Mouse (Mus musculus): ENCODE results near the gene Teddm1a.

The Teddm1a gene

DNA sequence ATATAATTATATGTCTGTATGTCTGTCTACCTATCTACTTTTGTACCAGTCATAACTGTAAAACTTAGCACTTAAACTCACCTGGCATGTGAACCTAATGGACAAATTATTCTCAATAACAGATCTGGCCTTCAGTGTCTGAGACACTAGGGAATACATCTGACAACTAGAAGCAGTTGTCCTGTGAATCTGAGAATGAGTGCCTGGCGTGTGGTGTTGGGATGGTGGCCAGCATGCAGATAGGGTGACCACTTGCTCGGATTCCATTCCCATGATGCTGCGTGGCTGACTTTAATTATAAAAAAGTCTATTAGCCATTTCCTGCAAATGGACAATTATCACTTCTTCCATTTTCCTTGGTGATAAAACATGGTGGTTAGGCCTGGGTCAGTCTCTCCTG lies 14.3 kb downstream of the Teddm1a start:
- DNase-seq (ENCODE audit: low spot score): no peak

- no peak for DNase-seq (ENCODE audit: low spot score)
Measured at GRCm38 (mm10) chr1:153908208-153908607, 16.7 kb downstream of the Teddm1a start.

DNA sequence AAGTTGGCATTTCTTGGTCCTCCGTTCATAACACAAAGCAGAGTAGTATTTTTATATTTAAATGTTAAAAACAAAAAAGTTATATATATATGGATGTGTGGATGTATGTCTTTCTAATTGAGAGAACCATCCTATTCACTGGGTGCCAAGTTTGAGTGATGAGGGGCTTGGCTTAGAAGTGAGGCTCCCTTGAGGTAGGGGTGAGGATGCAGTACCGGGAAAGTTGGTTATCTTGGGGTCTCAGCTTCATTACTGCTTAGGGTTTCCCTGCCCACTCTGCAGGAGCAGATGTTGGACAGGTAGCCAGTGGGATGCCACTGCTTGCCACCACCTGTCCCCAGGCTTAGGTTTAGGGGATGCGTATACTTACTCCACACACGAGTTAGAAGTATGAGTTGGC lies 17.2 kb downstream of the Teddm1a start:
- DNase-seq (ENCODE audit: low spot score): no peak

DNA sequence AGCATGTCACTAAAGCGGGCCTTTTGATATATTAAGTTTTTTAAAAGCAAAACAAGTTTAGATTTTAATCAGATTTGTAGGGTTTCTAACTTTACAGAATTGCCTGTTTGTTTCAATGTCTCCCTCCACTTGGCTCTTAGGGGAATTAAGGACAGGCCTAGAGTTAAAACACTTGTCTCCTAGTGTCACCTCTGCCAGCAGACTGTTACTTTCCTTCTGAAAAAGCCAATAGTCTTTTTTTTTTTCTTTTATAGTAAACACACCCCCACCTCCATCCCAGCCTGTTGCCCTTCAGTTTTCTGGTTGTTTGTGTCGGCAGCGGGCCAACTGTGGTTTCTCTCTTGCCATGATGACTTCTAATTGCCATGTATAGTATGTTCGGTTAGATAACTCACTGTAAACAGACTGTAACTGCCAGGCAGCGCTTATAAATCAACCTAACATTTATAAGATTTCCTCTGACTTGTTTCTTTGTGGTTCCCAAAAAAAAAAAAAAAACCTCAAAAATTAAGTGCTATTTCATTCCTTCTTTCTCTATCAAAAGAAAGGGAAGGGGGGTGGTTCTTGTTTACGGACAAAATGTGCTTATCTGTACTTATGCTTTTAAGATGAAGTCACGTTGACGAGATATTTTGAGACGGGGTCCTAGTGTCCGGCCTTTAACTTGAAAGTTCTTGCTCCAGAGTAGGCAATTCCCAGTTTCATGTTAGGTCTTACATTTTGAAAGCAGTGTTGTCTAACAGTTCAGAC lies 17.8 kb downstream of the Teddm1a start:
- no peak for DNase-seq (ENCODE audit: low spot score)

DNA sequence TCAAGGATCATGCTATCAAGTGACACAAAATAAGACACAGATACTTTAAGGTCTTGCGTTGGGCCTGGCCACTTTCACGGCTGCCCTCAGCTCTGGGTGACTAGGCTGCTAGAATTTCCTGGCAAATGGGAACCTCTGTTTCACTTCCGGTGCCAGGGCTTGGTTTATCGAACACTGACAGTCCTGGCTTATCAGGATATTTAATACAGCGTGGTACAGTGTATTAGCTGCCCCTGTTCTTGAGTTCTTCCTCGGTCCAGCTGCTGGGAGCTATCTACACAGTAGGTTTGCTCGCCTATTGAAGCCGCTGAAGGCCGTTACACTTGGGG lies 18.4 kb downstream of the Teddm1a start:
- DNase-seq (ENCODE audit: low spot score): no peak

GRCm38 (mm10) chr1:153910423-153910822 lies 18.9 kb downstream of the Teddm1a start:
- DNase-seq (ENCODE audit: low spot score): no peak

DNA sequence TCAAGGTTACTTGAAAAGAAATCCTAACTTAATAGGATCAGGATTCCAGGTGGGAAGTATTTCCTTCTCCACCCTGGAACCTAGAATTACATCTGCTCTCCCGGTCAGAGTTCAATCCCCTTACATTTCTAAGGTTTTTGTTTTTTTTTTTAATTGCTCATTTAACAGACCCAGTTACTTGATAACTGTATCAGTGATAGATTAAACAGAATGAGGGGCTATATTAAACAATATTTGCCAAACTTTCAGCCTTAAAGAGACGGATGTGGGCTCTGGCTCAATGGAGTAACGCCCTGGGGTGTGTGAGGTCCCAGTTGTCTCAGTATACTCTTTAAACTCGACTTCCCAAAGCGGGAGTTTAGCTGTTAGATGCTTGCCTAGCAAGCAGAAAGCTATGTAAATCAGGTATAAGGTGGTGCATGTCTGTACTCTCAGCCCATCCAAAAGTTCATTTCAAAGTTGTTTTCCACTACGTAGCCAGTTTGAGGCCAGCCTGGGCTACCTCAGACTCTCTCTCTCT lies 19.8 kb downstream of the Teddm1a start:
- DNase-seq (ENCODE audit: low spot score): no peak

DNA sequence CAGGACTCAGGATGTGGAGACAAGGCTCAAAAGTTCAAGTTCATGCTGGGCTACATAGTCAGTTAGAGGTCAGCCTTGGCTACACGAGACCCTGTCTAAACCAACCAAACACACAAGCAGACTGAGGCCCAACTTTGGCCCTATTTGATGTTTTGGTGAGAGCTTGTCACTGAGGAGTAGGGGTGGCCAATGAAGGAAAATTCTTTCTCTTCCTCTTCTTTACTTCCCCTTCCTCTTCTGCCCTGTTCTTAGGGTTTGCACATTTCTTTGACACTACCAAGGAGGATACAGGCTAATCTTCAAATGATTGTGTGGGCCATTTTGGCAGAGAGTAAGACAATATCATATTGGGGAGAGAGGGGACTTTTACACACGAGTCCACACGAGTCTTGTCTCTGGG lies 22.3 kb downstream of the Teddm1a start:
- no peak for DNase-seq (ENCODE audit: low spot score)

GRCm38 (mm10) chr1:153918521-153919206 lies 27.1 kb downstream of the Teddm1a start:
- DNase-seq (ENCODE audit: low spot score): no peak

GRCm38 (mm10) chr1:153921642-153922041 lies 30.1 kb downstream of the Teddm1a start:
- no peak for DNase-seq (ENCODE audit: low spot score)

GRCm38 (mm10) chr1:153922571-153923021 lies 31.1 kb downstream of the Teddm1a start:
- no peak for DNase-seq (ENCODE audit: low spot score)

- DNase-seq (ENCODE audit: low spot score): no peak
Measured at GRCm38 (mm10) chr1:153924395-153925385, 33.1 kb downstream of the Teddm1a start.

- no peak for DNase-seq (ENCODE audit: low spot score)
Measured at GRCm38 (mm10) chr1:153930431-153930830, 38.9 kb downstream of the Teddm1a start.

GRCm38 (mm10) chr1:153933772-153934171 lies 42.2 kb downstream of the Teddm1a start:
- DNase-seq (ENCODE audit: low spot score): no peak

- no peak for DNase-seq (ENCODE audit: low spot score)
Measured at GRCm38 (mm10) chr1:153935844-153936380, 44.4 kb downstream of the Teddm1a start.

- no peak for DNase-seq (ENCODE audit: low spot score)
Measured at GRCm38 (mm10) chr1:153937025-153937424, 45.5 kb downstream of the Teddm1a start.

DNA sequence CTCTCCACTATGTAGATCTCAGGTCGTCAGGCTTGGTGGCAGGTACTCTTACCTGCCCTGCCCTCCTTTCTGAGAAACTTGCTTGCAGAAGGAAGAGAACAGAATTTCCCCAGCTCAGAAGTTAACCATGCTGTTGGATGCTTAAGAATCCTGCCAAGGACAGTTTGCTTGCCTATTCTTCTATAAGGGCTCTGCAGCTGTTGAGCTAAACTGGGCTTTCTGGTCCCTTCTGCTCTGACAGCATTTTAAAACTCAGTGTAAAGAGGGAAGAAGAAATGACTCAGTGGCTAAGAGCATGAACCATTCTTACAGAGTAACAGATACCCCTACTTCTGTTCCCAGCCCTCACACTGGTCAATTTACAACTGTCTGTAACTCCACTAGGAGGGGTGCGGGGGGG lies 49.4 kb downstream of the Teddm1a start:
- DNase-seq (ENCODE audit: low spot score): no peak
